Mouse (Mus musculus) liver, embryonic 15.5 days (tissue): ENCODE results near the gene Smyd2. TPM values are rescaled to one million over a fixed set of nuclear protein-coding genes. Genes with fewer than 3 reads are reported as not detected.

Experiments used
- ATAC-seq: fragments of 200-750 bp; cut with Nextera tagmentation; 2 replicates; pipeline ENCODE4 v1.8.0; 2017; ENCODE audit warnings: moderate number of reproducible peaks, mild to moderate bottlenecking, moderate library complexity; ENCODE audit not compliant: insufficient read depth
- H3K27ac ChIP-seq: fragments of 300-500 bp; sonication (generic); replicated peaks from 2 replicates; pipeline ENCODE4 v1.5.1; 2015; ENCODE audit warnings: mild to moderate bottlenecking, inconsistent platforms
- H3K27me3 ChIP-seq: fragments of 300-500 bp; sonication (generic); 2 replicates; pipeline ENCODE4 v1.6.1; 2015; ENCODE audit warnings: mild to moderate bottlenecking, inconsistent platforms
- H3K36me3 ChIP-seq: fragments of 300-500 bp; sonication (generic); replicated peaks from 2 replicates; pipeline ENCODE4 v1.6.1; 2015; ENCODE audit warnings: moderate library complexity, mild to moderate bottlenecking, inconsistent platforms
- H3K4me1 ChIP-seq: fragments of 300-500 bp; sonication (generic); replicated peaks from 2 replicates; pipeline ENCODE4 v1.6.1; 2015; ENCODE audit warnings: inconsistent platforms
- H3K4me2 ChIP-seq: fragments of 300-500 bp; sonication (generic); 2 replicates; pipeline ENCODE4 v1.6.1; 2015; ENCODE audit warnings: moderate library complexity, mild to moderate bottlenecking, inconsistent platforms
- H3K4me3 ChIP-seq: fragments of 300-500 bp; sonication (generic); replicated peaks from 2 replicates; pipeline ENCODE4 v1.5.1; 2015; ENCODE audit warnings: mild to moderate bottlenecking, inconsistent platforms
- H3K9ac ChIP-seq: fragments of 300-500 bp; sonication (generic); 2 replicates; pipeline ENCODE4 v1.6.1; 2015; ENCODE audit warnings: moderate library complexity, mild to moderate bottlenecking, inconsistent platforms
- H3K9me3 ChIP-seq: fragments of 300-500 bp; sonication (generic); replicated peaks from 2 replicates; pipeline ENCODE4 v1.6.1; 2016; ENCODE audit warnings: inconsistent platforms
- WGBS: fragments of 180-500 bp; shearing (Covaris S2); methylation state at CpG from one replicate; pipeline ENCODE4 v1.1.7; 2015; ENCODE audit warnings: mixed read lengths; ENCODE audit not compliant: insufficient replicate concordance; 5-methylcytosine and 5-hydroxymethylcytosine counted together
- polyA plus RNA-seq: library from polyadenylated mRNA; unstranded; fragments of >200 nt; fragmentation: Nextera tagmentation; extraction: Ambion mirVana; gene quantifications from 2 replicates; pipeline ENCODE4 v1.2.1, GENCODE M21; 2015

Smyd2 gene
- polyA plus RNA-seq, 1 experiment from 2014 or later: 27.2 TPM

DNA sequence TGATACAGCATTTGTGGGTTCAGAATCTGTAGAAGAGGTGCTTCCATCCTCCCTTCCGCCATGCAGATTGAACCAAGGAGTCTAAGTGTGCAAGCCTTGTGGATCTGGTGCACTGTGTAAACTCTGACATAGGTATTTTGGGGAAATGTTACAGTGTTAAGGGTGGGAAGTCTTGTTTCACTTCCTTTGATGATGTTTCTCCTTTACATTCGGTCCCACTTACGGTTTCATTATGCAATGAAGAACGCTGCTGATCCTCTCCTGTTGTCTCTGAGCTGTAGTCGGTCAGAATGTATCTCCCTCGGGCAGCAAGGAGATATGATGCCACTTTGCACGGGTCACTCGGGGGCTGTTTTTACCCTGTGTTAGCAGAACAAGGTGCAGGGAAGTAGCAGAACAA is 50.5 kb downstream of the Smyd2 start:
- no peaks in the 10 kb centered on the region for H3K27me3 ChIP-seq
- H3K36me3 ChIP-seq: no peaks in the 10 kb centered on the region
- no peak overlapping the region for H3K4me2 ChIP-seq
- no peak for ATAC-seq
- H3K4me3 ChIP-seq: no peak overlapping the region
- WGBS: 73% methylated on average over 8 of the region's 8 CpGs
- H3K9ac ChIP-seq: no peak overlapping the region
- peaks cover 47% of the 10 kb centered on the region for H3K4me1 ChIP-seq
- no peaks in the 10 kb centered on the region for H3K9me3 ChIP-seq
- H3K27ac ChIP-seq: no peak overlapping the region

DNA sequence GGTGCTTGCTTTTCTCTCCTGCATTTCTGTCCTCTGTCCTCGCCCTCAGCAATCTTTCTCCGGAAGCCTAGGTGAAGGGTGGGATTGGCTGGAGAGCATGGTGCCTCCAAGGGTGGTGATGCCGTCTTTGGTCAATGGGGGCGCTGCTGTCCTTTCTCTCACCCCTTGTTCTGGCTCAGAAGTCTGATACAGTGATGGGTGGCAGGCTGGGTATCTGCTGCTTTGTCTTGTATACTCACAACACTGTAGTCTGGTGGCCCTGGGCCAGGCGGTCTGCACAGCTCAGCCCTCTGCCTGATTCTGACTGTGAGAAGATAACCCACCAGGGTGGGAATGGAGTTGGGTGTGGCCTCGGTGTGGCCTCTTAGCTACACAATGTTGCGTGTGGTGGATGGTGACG is 51.6 kb downstream of the Smyd2 start:
- Histone ChIP-seq H3K4me3 (no peak overlapping the region), H3K9ac (no peak overlapping the region), H3K27me3 (no peaks in the 10 kb centered on the region), H3K9me3 (no peaks in the 10 kb centered on the region), H3K4me1 (peaks cover 57% of the 10 kb centered on the region), H3K36me3 (no peaks in the 10 kb centered on the region), H3K4me2 (no peak overlapping the region; the same call in 1 of the 2 replicates), H3K27ac (no peak overlapping the region)
- no peak for ATAC-seq
- 40% methylated on average over 8 of the region's 8 CpGs for WGBS

DNA sequence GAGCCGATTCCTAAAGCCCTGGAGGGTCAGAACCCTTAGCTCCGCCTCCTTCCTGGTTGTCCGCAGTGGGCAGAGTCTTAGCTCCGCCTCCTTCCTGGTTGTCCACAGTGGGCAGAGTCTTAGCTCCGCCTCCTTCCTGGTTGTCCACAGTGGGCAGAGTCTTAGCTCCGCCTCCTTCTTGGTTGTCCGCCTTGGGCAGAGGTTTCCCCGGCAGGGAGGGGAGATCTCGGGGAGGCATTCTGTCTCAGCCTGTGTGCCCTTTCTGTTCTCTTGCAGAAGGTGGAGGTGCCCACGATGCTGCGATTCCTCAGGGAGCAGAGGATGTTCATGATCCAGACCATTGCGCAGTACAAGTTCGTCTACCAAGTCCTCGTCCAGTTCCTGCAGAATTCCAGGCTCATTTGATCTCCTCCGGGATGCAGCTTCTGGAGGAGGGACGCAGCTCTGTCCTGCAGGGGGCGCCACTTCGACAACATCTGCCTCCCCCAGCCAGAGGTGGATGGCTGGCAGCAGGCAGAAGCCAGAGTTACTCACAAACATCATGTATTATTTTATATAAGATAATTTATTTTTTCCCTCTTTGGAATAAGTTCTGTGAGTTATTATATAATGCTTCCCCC is 52.4 kb downstream of the Smyd2 start:
- Histone ChIP-seq H3K4me1 (peaks cover 54% of the 10 kb centered on the region), H3K9me3 (no peaks in the 10 kb centered on the region), H3K27ac (no peak overlapping the region), H3K9ac (no peak overlapping the region), H3K4me2 (no peak overlapping the region), H3K4me3 (no peak overlapping the region), H3K27me3 (no peaks in the 10 kb centered on the region), H3K36me3 (no peaks in the 10 kb centered on the region)
- 72% methylated on average over 18 of the region's 18 CpGs for WGBS
- ATAC-seq: no peak

DNA sequence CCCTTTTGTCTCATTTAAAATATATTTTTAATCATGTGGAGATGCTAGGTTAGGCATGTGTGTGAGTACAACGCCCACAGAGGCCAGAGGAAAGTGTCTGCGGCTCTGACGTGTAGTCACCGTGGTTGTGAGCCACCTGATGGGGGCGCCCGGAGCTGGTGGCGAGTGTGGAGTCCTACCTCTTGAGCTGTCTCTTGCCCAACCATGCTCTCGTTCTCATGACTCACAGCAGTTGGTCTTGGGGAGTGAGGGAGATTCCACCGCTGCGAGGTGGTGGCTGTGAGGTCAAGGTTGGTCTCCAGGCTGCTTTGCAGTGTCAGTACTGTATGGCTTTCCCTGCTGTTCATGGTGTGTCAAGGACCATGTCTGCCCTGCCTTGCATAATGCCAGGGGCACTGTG is 54.1 kb downstream of the Smyd2 start:
- peak; percentile 35; the same call in 1 of the 2 replicates for ATAC-seq
- Histone ChIP-seq H3K9me3 (no peaks in the 10 kb centered on the region), H3K36me3 (no peaks in the 10 kb centered on the region), H3K4me3 (0 out of 2 replicates have a peak overlapping the region, but pooled peaks have one; percentile 24), H3K9ac (no peak overlapping the region), H3K27ac (peak overlapping the region; percentile 83), H3K4me2 (peak overlapping the region; percentile 65), H3K4me1 (peaks cover 54% of the 10 kb centered on the region), H3K27me3 (no peaks in the 10 kb centered on the region)
- 25% methylated on average over 10 of the region's 10 CpGs for WGBS

DNA sequence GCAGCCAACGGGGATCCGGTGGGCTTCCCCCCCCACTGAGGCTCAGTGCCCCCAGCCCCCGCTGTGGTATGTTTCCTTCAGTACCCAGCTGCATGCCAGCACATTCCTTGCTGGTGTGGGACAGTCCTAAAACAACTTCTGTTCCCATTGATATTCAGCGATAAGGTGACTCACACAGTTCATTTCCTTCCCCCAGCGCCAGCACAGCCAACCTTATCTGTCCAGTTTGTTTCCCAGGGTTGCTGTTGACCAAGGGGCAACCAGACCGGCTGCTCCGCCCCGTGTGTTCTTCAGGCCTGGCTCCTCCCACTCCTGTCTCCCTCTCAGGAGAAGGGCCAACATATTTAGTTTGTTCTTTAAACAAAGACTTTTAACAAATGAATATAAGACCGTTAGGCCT is 54.7 kb downstream of the Smyd2 start:
- peak; percentile 80 for ATAC-seq
- H3K9ac ChIP-seq: peak overlapping the region; percentile 33
- peaks cover 54% of the 10 kb centered on the region for H3K4me1 ChIP-seq
- H3K4me3 ChIP-seq: peak overlapping the region; percentile 24; the same call in 1 of the 2 replicates
- no peaks in the 10 kb centered on the region for H3K36me3 ChIP-seq
- peak overlapping the region; percentile 65 for H3K4me2 ChIP-seq
- no peaks in the 10 kb centered on the region for H3K27me3 ChIP-seq
- H3K27ac ChIP-seq: peak overlapping the region; percentile 83
- 3% methylated on average over 9 of the region's 9 CpGs for WGBS
- H3K9me3 ChIP-seq: no peaks in the 10 kb centered on the region

DNA sequence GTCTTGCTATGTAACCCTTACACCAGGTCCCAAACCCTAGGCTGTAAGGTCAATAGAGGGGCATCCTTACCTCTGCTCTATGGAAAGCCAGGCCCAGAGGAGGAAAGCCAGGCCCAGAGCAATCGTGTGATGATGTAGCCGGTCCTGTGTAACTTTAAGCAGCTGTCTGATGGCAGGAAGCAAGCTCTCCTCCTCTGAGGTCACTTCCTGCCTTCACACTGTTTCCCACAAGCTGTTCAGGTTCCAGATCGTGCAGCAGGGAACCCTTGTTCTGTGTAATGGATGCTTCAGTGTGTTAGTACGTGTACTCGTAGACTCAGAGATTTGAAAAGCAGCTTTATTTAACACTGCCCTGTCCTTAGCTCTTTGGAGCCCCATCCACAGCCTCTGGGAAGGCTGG is 55.1 kb downstream of the Smyd2 start:
- peak overlapping the region; percentile 83 for H3K27ac ChIP-seq
- H3K27me3 ChIP-seq: no peaks in the 10 kb centered on the region
- ATAC-seq: peak; percentile 32; the same call in 1 of the 2 replicates
- H3K4me2 ChIP-seq: peak overlapping the region; percentile 65
- no peaks in the 10 kb centered on the region for H3K36me3 ChIP-seq
- 11% methylated on average over 5 of the region's 5 CpGs for WGBS
- H3K4me3 ChIP-seq: peak overlapping the region; percentile 24; the same call in 1 of the 2 replicates
- no peaks in the 10 kb centered on the region for H3K9me3 ChIP-seq
- H3K9ac ChIP-seq: peak overlapping the region; percentile 33
- peaks cover 54% of the 10 kb centered on the region for H3K4me1 ChIP-seq

DNA sequence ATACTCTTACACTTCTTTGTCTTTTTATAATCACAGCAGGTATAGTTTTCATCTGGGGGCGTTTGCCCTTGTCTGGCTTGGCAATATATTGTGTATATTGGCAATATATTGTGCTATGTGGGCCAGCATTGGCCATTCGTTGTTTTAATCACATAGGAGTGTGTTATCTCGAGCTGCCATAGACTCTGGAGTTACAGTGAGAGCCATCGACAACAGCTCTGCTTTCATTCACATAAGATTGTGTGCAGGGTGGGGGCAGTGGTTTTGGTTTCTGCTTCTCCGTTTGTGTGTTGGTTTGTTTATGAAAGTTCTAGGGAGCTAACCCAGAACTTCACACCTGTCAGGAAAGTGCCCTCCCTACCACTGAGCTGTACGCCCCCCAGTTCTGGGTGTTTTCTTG is 55.5 kb downstream of the Smyd2 start:
- no peak overlapping the region for H3K9ac ChIP-seq
- H3K27me3 ChIP-seq: no peaks in the 10 kb centered on the region
- H3K36me3 ChIP-seq: no peaks in the 10 kb centered on the region
- H3K27ac ChIP-seq: peak overlapping the region; percentile 83
- H3K4me3 ChIP-seq: no peak overlapping the region
- no peaks in the 10 kb centered on the region for H3K9me3 ChIP-seq
- peak; percentile 51 for ATAC-seq
- WGBS: 18% methylated on average over 6 of the region's 6 CpGs
- H3K4me2 ChIP-seq: peak overlapping the region; percentile 65
- H3K4me1 ChIP-seq: peaks cover 54% of the 10 kb centered on the region

DNA sequence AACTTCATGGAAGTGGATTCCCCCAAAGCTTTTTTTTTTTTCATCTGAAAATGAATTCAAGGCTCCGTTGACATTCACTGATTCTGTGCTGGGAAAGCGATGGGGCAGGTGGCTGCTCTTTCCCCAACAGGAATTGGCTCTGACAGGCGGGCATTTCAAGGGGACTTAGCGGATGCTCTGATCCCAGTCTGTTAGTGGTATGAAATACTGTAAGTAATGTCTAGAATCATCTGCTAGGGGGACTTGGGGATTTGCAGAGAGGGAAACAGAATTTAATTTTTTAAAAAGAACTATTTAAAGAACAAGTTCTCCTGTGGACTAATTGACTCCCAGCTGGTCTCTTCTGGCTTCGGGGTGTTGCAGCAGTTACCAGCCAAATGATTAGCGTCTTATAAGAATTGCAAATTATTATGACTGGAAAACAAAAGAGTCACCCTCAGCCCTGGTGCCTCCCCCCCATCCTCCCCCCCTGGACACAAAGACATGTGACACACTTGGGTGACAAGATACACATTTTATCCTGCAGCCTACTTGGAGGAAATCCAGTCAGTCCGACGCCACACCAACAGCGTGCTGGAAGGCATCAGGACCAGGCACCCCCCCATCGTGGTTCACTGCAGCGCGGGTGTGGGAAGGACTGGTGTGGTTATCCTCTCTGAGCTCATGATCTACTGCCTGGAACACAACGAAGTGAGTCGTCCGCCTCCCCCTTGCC is 57.2 kb downstream of the Smyd2 start:
- Histone ChIP-seq H3K4me2 (no peak overlapping the region), H3K27me3 (no peaks in the 10 kb centered on the region), H3K36me3 (no peaks in the 10 kb centered on the region), H3K4me1 (peaks cover 55% of the 10 kb centered on the region), H3K4me3 (no peak overlapping the region), H3K9me3 (no peaks in the 10 kb centered on the region), H3K9ac (no peak overlapping the region), H3K27ac (no peak overlapping the region)
- no peak for ATAC-seq
- WGBS: 63% methylated on average over 15 of the region's 15 CpGs

DNA sequence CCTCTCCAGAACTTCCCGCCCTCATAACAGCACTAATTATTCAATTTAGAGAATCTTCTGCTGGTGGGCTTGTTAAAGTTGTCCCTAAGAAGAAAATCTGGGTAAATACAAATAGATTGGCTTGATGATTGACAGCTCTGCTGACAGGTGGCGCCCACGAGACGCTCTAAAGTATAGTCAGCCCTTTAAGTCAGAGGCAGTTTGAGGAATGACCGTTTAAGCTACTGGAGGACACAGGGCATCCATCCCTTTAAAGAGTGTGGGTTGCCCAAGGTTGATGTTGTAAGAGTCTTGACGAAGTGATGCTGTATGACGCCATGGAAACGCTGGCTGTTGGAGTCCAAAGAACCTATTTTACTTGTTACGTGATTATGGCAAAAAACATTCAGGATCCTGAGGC is 57.9 kb downstream of the Smyd2 start:
- no peak overlapping the region for H3K4me2 ChIP-seq
- no peak overlapping the region for H3K4me3 ChIP-seq
- H3K9me3 ChIP-seq: no peaks in the 10 kb centered on the region
- no peak for ATAC-seq
- no peak overlapping the region for H3K27ac ChIP-seq
- H3K9ac ChIP-seq: no peak overlapping the region
- no peaks in the 10 kb centered on the region for H3K36me3 ChIP-seq
- WGBS: 61% methylated on average over 9 of the region's 9 CpGs
- H3K4me1 ChIP-seq: peaks cover 48% of the 10 kb centered on the region
- H3K27me3 ChIP-seq: no peaks in the 10 kb centered on the region

DNA sequence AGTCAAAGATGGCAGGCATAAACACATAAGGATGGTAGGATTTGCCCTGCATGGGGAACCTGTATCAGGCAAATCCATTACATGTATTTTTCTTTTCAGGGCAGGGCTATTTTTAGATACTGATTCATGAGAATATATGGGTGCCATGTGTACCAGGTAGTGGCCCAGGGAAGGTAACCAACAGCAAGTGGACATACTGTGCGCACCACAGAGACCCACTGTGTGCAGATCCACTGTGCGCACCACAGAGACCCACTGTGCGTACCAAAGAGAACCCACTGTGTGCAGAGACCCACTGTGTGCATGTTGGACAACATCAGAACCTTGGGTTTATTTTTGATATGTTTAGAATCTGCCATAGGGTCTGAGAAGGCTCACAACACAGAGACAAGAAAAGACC is 58.4 kb downstream of the Smyd2 start:
- Histone ChIP-seq H3K9ac (no peak overlapping the region), H3K9me3 (no peaks in the 10 kb centered on the region), H3K4me1 (peaks cover 45% of the 10 kb centered on the region), H3K4me2 (no peak overlapping the region), H3K36me3 (no peaks in the 10 kb centered on the region), H3K27ac (no peak overlapping the region), H3K4me3 (no peak overlapping the region), H3K27me3 (no peaks in the 10 kb centered on the region)
- ATAC-seq: no peak
- WGBS: 79% methylated on average over 3 of the region's 3 CpGs

DNA sequence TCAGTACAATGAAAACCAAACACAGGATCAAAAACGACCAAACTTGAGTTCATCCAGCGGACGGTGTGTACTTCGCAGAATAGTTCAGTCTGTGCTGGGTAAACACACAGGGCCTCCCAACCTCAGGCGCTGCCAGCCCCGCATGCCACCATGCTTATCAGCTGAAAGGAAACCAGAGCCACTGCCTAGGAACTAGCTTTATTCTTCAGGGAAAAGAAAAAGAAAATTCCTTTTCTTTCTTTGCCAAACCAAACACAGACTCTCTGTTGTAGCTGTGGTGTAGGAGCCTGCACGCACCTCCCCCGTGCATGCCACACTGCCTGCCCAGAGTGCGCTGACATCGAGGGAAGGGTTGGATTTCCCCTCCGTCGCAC is 61.2 kb downstream of the Smyd2 start:
- 47% methylated on average over 12 of the region's 12 CpGs for WGBS
- H3K27me3 ChIP-seq: no peaks in the 10 kb centered on the region
- no peak overlapping the region for H3K4me2 ChIP-seq
- H3K4me1 ChIP-seq: peaks cover 23% of the 10 kb centered on the region
- H3K4me3 ChIP-seq: no peak overlapping the region
- H3K9me3 ChIP-seq: no peaks in the 10 kb centered on the region
- H3K27ac ChIP-seq: no peak overlapping the region
- H3K36me3 ChIP-seq: no peaks in the 10 kb centered on the region
- ATAC-seq: no peak
- no peak overlapping the region for H3K9ac ChIP-seq
